Mouse (Mus musculus) cerebellum, adult 2 months (tissue): ENCODE results near the gene Lef1.

ENCODE experiments used
- CTCF ChIP-seq: fragments of 200-500 bp; IDR thresholded peaks from 2 replicates; pipeline ENCODE4 v1.5.1; 2011; ENCODE audit warnings: low read depth, mild to moderate bottlenecking, control low read depth, low read length, moderate library complexity, borderline replicate concordance; ENCODE audit not compliant: insufficient read depth
- POLR2A ChIP-seq: fragments of 200-500 bp; IDR thresholded peaks from 2 replicates; pipeline ENCODE4 v1.6.1; 2011; ENCODE audit warnings: low read length, control low read depth, borderline replicate concordance; ENCODE audit not compliant: insufficient read depth

- TF ChIP-seq POLR2A, result no peak
- TF ChIP-seq CTCF, result no peak
Measured at GRCm38 (mm10) chr3:131106451-131107291, 3.6 kb upstream of the Lef1 start.
